Mouse (Mus musculus) CD4-positive helper T cell, adult 2 months (primary cell): ENCODE data around the gene Pex5l.

Source experiments
- DNase-seq: peaks from one replicate; pipeline ENCODE4 v3.0.0-alpha.2; 2012; ENCODE audit warnings: low read depth, missing footprints, low spot score

Pex5l gene

DNA sequence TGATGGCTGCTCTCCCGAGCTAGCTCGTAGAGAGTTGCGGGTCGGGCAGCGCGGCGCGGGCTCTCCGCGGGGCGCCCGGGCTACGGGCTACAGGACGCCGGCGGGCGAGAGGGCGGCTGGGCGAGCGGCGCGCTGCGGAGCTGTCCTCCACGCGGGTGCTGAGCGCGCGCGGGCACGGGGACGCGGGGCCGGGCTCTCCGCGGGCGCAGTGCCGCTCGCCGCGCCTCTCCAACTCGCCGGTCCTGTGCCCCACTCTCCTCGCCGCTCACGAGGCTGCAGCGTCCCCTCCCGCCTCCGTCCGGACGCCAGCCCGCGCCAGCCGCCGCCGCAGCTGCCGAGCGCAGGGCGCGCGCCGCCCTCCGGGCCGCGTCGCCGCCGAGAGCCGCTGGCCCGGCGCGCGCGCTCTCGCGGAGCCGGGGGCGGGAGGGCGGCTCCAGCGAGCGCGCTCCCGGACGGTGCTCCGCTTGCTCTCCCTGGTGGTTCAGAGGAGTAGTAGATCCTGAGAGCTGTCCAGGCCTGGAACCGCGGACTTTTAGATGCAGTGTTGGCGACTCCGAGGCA lies at the start of gene Pex5l:
Gene Pex5l, minus strand, starts transcription at position 347 of the 561 bp plus-strand sequence.
- DNase-seq: no peak

DNA sequence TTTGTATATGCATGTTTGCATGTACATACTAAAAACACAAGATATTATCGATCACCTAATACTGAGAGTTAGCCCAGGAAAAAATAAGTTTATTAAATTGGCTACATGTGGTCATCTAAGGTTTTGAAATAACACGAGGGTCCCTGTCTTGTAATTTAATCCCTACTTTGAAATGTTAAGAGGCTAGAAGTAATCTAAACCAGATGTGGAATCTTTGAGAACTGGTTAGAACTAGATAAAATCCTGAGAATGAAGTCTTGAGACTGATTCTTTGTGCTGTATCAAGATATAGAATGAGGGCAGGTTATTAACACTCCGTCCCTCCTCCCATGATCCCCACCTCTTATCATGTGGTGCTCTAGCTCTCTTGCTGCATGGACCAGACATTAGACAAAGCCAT lies 22.1 kb upstream of the Pex5l start:
- no peak for DNase-seq

DNA sequence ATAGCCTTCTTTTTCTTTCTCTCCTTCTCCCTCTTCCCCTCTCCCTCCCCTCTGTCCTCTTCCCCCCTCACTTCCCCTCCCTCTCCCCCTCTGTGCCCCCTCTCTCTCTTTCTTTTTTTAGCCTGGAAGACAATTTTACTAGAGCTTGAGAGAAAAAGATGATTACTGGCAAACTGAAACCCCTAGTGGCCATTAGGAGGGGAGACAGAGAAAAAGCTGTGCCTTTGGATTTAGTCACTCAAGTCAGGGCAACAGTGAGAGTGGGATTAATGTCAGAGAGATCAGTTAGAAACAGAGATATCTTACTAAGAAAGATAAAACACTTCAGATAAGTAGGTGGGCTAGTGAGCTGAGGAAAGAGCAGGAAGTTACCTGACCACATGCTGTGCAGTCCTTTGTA lies 20.8 kb upstream of the Pex5l start:
- no peak for DNase-seq

- no peak for DNase-seq
These were observed 545 bp upstream of the Pex5l start for GRCm38 (mm10) chr3:33143592-33143991.

- DNase-seq: no peak
These were observed 649 bp downstream of the Pex5l start for GRCm38 (mm10) chr3:33142398-33142797.

GRCm38 (mm10) chr3:33129944-33130343 lies 13.1 kb downstream of the Pex5l start:
- DNase-seq: no peak

GRCm38 (mm10) chr3:33124796-33125195 lies 18.3 kb downstream of the Pex5l start:
- DNase-seq: no peak

GRCm38 (mm10) chr3:33105785-33106184 lies 37.3 kb downstream of the Pex5l start:
- DNase-seq: no peak

GRCm38 (mm10) chr3:33103501-33103900 lies 39.5 kb downstream of the Pex5l start:
- DNase-seq: no peak

- no peak for DNase-seq
These were observed 44.3 kb downstream of the Pex5l start for GRCm38 (mm10) chr3:33098550-33099295.

- DNase-seq: no peak
These were observed 49.4 kb downstream of the Pex5l start for GRCm38 (mm10) chr3:33093646-33094045.

GRCm38 (mm10) chr3:33090001-33090400 lies 53.0 kb downstream of the Pex5l start:
- no peak for DNase-seq

- no peak for DNase-seq
These were observed 53.6 kb downstream of the Pex5l start for GRCm38 (mm10) chr3:33089470-33089869.

DNA sequence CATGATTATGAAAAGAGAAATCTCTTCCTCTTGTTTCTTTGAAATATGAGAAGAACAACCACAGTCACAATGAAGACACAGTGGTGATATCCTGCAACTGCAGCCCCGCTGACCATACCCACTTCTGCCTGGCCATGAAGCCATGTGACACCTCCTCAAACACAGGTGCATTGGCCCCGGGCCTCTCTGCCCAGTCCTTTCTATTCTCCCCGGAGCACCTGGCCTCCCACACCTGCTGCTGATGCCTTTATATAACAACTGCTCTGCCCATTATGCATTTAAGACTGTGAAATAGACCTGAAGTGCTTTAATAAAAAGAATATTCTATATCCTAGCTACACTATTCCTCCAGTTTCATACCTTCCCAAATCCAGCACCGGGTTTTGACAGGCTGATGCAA lies 54.8 kb downstream of the Pex5l start:
- no peak for DNase-seq

DNA sequence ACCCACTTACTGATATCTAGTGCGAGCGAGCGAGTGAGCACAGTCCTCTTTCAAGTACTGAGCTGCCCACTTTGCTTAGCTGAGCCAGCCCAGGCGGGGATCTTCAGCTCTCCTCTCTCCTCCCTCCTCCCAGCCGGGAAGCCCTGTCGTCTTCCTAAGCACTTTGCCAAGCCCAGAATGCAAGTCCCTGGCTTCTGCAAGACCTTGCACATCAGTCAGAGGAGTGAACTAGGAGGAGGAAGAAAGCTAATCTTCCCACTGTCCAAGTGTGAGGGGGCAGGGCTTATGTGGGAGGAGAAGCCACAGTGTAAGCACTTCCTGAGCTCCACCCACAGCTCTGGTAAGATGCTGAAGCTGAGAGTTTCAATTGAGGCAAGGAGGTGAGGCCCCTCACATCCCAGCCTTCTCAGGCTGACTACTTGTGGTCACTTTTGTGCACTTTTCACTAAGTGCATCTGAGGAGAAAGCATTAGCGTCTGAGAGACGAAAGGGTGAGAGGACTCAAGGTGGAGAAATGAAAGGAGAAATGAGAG lies 60.2 kb downstream of the Pex5l start:
- DNase-seq: no peak

DNA sequence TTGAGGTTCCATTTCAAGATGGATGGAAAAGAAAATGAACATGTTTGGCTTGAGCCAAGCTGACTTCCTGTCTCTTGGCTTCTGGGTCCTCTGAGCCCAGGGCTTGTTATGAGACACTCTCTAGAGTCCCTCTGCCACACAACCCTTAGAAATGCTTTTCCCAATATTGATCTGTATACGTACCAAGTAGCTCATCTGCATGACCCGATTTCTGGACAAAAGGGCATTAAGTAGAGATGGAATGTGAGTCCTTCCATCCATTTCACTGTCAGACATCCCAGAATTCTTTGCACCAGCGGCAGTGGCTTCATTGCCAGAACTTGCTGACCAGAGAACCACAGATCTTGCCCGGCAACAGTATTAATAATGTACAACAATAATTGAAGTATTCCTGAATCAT lies 61.3 kb downstream of the Pex5l start:
- no peak for DNase-seq

- DNase-seq: no peak
These were observed 63.4 kb downstream of the Pex5l start for GRCm38 (mm10) chr3:33079658-33080057.

GRCm38 (mm10) chr3:33079171-33079570 lies 63.9 kb downstream of the Pex5l start:
- no peak for DNase-seq

DNA sequence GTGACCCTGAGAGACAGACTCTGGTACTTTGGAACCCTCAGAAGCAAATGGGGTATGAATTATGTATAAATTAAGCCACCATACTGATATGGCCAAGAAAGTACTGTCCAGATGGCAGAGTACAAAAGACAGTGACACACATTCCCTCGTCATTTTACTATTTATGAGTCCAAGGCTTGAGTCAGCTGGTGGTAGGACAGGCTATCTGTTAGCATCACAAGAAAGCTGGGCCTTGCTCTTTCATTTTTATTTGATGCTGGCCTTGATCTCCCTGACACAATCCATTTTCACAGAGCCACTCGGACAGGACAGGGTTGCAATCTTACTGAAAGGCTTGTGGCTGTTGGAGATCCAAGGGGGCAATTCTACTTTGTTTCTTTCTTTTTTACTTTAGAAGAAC lies 67.4 kb downstream of the Pex5l start:
- DNase-seq: no peak

GRCm38 (mm10) chr3:33074266-33074981 lies 68.6 kb downstream of the Pex5l start:
- no peak for DNase-seq

GRCm38 (mm10) chr3:33073905-33074265 lies 69.2 kb downstream of the Pex5l start:
- no peak for DNase-seq

GRCm38 (mm10) chr3:33070771-33071170 lies 72.3 kb downstream of the Pex5l start:
- DNase-seq: no peak

- no peak for DNase-seq
These were observed 74.9 kb downstream of the Pex5l start for GRCm38 (mm10) chr3:33068146-33068545.
